Mouse (Mus musculus) bone marrow macrophage, adult 2 months (primary cell): Measurements from ENCODE around the gene Gpr107.

Experiments
- CTCF ChIP-seq: IDR thresholded peaks from 2 replicates; pipeline ENCODE4 v1.5.1; 2012; ENCODE audit warnings: low read depth, mild to moderate bottlenecking, low read length, moderate library complexity
- POLR2A ChIP-seq: IDR thresholded peaks from 2 replicates; pipeline ENCODE4 v1.6.1; 2012; ENCODE audit warnings: mild to moderate bottlenecking, low read depth, low read length, borderline replicate concordance

DNA sequence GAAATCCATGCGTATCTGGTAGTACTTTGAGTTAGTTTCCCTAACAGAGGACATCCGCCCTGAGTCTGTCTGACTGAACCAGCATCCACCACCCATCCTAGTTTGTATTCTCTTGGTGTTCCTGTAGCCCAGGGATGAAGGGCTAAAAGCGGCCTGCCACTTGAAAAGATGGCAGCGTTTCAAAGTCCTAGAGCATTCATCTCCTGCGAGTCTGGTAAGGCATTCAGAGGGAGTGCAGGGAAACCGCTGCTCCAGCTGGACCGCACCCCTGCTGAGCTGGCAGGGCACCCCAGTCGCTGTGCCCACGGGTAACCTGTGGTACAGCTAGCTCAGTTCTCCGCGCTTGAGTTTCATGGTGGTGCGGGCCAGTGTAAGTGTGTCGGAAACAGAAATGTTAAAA is 32.3 kb upstream of the Gpr107 start:
- no peak for TF ChIP-seq CTCF
- TF ChIP-seq POLR2A = no peak
